Mouse (Mus musculus) lung, postnatal 0 days (tissue): ENCODE data around the gene Tmed9. TPM values are rescaled to one million over a fixed set of nuclear protein-coding genes. Genes with fewer than 3 reads are reported as not detected.

Experiments used
- ATAC-seq: fragments of 200-750 bp; cut with Nextera tagmentation; 2 replicates; pipeline ENCODE4 v1.8.0; 2017; ENCODE audit warnings: moderate library complexity
- DNase-seq: peaks from one replicate; pipeline ENCODE4 v3.0.0-alpha.2; 2016; ENCODE audit warnings: low spot score
- H3K27ac ChIP-seq: fragments of 300-500 bp; sonication (generic); 2 replicates; pipeline ENCODE4 v1.5.1; 2014; ENCODE audit warnings: antibody characterized with exemption, mild to moderate bottlenecking, low read length, mixed read lengths
- H3K27me3 ChIP-seq: fragments of 300-500 bp; sonication (generic); replicated peaks from 2 replicates; pipeline ENCODE4 v1.6.1; 2014; ENCODE audit warnings: low read length, mixed read lengths; ENCODE audit not compliant: insufficient read depth
- H3K36me3 ChIP-seq: fragments of 300-500 bp; sonication (generic); 2 replicates; pipeline ENCODE4 v1.6.1; 2014; ENCODE audit warnings: low read length, mixed read lengths; ENCODE audit not compliant: insufficient read depth
- H3K4me1 ChIP-seq: fragments of 300-500 bp; sonication (generic); 2 replicates; pipeline ENCODE4 v1.6.1; 2014; ENCODE audit warnings: antibody characterized with exemption, low read depth, low read length, mixed read lengths; ENCODE audit not compliant: insufficient read depth
- H3K4me2 ChIP-seq: fragments of 300-500 bp; sonication (generic); replicated peaks from 2 replicates; pipeline ENCODE4 v1.6.1; 2014; ENCODE audit warnings: low read depth, mild to moderate bottlenecking, low read length, moderate library complexity, mixed read lengths
- H3K4me3 ChIP-seq: fragments of 300-500 bp; sonication (generic); 2 replicates; pipeline ENCODE4 v1.5.1; 2014; ENCODE audit warnings: low read depth, low read length
- H3K9ac ChIP-seq: fragments of 300-500 bp; sonication (generic); replicated peaks from 2 replicates; pipeline ENCODE4 v1.6.1; 2014; ENCODE audit warnings: low read depth, mild to moderate bottlenecking
- H3K9me3 ChIP-seq: fragments of 300-500 bp; sonication (generic); 2 replicates; pipeline ENCODE4 v1.6.1; 2016; ENCODE audit warnings: low read length, mixed read lengths
- CTCF ChIP-seq: IDR thresholded peaks from 2 replicates; pipeline ENCODE4 v1.5.1; 2016; ENCODE audit warnings: antibody characterized with exemption, mild to moderate bottlenecking
- EP300 ChIP-seq: IDR thresholded peaks from 2 replicates; pipeline ENCODE4 v1.6.1; 2016; ENCODE audit warnings: antibody characterized with exemption, mild to moderate bottlenecking, control low read depth
- WGBS: fragments of 180-500 bp; shearing (Covaris S2); extraction: QIAGEN DNeasy Blood & Tissue Kit; methylation state at CpG from one replicate; pipeline ENCODE4 v1.1.7; 2014; 5-methylcytosine and 5-hydroxymethylcytosine counted together
- polyA plus RNA-seq: library from polyadenylated mRNA; unstranded; fragments of >200 nt; fragmentation: Nextera tagmentation; extraction: Ambion mirVana; gene quantifications from 2 replicates; pipeline ENCODE4 v1.2.1, GENCODE M21; 2015

Gene Tmed9
- polyA plus RNA-seq, 1 experiment from 2014 or later: 112 TPM

DNA sequence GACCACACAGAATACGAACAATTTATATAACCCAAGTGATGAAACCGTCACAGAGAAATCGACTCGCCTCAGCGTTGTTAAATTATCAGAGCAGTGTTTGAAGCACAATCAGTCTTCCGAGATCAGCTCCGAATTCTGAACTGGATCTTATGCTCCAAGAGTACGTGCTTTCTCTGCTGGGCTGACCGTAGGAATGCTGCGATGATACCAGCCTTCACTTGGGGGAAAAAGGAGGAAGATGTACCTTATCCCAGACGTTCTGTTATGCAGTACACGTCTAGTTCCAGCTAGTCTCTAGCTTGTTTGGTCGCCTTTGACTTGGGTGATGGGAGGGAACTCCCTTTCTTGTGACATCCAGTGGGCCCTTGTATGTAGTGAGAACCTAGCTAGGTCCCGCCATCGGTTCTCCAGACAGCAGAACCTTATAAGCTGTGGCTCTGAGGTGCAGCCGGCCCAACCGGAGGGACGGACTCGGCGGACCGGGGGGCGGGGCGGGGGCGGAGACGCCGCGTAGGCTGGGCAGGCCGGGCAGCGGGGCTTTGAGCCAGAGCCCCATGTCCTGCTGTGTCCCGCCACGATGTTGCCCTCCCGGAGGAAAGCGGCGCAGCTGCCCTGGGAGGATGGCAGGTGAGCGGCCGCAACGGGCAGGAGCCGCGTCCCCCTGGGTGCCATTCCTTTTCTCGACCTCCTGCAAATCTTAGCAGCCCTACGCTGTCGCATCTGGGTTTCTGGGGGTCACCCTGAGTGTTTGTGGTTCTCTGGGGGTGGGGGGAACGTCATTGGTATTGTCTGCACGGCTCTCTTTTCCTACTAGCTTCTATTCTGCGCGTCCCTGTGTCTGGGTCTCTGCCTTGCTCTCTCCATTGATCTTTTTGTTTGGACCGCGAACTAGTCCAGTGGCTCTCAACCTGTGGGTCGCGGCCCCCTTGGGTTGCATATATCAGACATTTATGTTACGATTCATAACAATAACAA lies 26.3 kb downstream of the Tmed9 start, which contains the start of gene B4galt7:
Gene B4galt7, plus strand, starts transcription at position 331 of the 975 bp plus-strand sequence.
- H3K4me1 ChIP-seq: no peaks in the 10 kb centered on the region; the same call in 1 of the 2 replicates
- no peak for TF ChIP-seq CTCF
- TF ChIP-seq EP300: no peak
- H3K9me3 ChIP-seq: no peaks in the 10 kb centered on the region
- peak; percentile 96 for ATAC-seq
- no peaks in the 10 kb centered on the region for H3K27me3 ChIP-seq
- peak within 1 kb of the TSS; percentile 83 for H3K4me3 ChIP-seq
- peak within 1 kb of the TSS; percentile 54 for H3K27ac ChIP-seq
- peak within 1 kb of the TSS; percentile 76 for H3K4me2 ChIP-seq
- WGBS: 7% methylated on average over 48 of the region's 51 CpGs
- peaks cover 21% of the 10 kb centered on the region; the same call in 1 of the 2 replicates for H3K36me3 ChIP-seq
- H3K9ac ChIP-seq: peak within 1 kb of the TSS; percentile 64
- peak; percentile 88 for DNase-seq

DNA sequence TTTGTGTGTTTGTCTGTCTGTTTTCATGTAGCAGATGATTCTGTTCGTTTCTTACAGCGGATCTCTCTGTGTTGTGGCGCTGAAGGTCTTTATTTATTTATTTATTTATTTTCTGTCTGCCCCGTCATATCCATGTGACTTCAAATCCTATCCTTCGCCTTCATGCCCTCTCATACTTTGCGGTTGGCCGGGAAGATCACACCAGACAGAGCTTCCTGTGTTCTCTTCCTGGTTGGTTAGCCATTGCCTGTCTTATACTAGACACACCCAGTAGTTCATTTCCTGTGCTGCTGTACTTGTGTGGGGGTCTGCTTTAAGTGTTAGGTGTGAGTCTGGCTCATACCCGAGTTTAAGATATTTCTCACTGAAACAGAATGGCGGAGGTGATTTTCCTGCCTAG lies 27.1 kb downstream of the Tmed9 start:
- H3K27ac ChIP-seq: no peak overlapping the region
- ATAC-seq (peak; percentile 51), DNase-seq (peak; percentile 65)
- TF ChIP-seq EP300 (no peak), CTCF (no peak)
- peaks cover 21% of the 10 kb centered on the region; the same call in 1 of the 2 replicates for H3K36me3 ChIP-seq
- peak overlapping the region; percentile 64; the same call in 1 of the 2 replicates for H3K9ac ChIP-seq
- H3K27me3 ChIP-seq: no peaks in the 10 kb centered on the region
- H3K4me1 ChIP-seq: no peaks in the 10 kb centered on the region; the same call in 1 of the 2 replicates
- H3K4me2 ChIP-seq: peak overlapping the region; percentile 76
- H3K4me3 ChIP-seq: peak overlapping the region; percentile 83
- 14% methylated on average over 9 of the region's 9 CpGs for WGBS
- no peaks in the 10 kb centered on the region for H3K9me3 ChIP-seq

DNA sequence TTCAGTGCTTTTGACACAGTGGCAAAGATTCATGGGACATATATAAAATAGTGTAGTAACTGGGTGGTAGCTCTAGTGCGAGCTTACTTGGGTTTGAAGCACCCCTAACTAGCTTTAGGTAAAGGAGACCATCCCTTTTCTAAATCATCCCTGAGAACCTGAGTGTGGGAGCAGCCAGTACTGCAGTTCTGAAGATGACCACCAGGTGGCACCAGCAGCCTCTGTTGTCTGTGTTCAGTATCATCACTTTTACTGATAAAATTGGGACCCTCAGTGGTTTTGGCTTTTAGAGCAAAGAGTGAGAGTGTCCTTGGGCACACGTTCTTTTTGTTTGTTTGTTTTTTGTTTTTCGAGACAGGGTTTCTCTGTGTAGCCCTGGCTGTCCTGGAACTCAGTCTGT lies 28.1 kb downstream of the Tmed9 start:
- Histone ChIP-seq H3K4me2 (no peak overlapping the region), H3K27me3 (no peaks in the 10 kb centered on the region), H3K9me3 (no peaks in the 10 kb centered on the region), H3K27ac (no peak overlapping the region), H3K36me3 (peaks cover 13% of the 10 kb centered on the region; the same call in 1 of the 2 replicates), H3K4me1 (no peaks in the 10 kb centered on the region; the same call in 1 of the 2 replicates), H3K9ac (no peak overlapping the region), H3K4me3 (no peak overlapping the region)
- ATAC-seq (no peak), DNase-seq (peak; percentile 63)
- under 1% methylated on average over 3 of the region's 3 CpGs for WGBS
- TF ChIP-seq CTCF (peak; percentile 93), EP300 (no peak)

DNA sequence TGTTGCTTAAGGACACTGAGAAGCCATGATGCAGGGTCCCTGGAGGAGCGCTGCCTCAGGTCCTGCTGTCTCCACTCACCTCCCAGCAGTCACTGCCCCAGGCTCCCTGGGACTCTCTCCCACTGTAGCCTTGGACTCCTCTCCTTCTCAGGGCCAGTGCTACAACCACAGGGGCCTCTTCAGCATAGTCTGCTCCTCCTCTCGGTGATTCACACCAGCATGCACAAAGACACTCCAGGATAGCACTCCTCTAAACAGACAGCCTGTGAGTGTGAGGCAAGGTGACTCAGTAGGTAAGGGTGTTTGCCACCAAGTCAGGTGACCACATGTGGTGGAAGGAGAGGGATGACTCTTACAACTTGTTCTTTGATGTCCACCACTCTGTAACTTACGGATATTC lies 31.1 kb downstream of the Tmed9 start:
- Histone ChIP-seq H3K27me3 (no peaks in the 10 kb centered on the region), H3K27ac (no peak overlapping the region), H3K4me3 (no peak overlapping the region), H3K9ac (no peak overlapping the region), H3K36me3 (0 out of 2 replicates have a peak, but pooled peaks cover 10% of the 10 kb centered on the region), H3K4me1 (no peaks in the 10 kb centered on the region; the same call in 1 of the 2 replicates), H3K4me2 (no peak overlapping the region), H3K9me3 (no peaks in the 10 kb centered on the region)
- ATAC-seq: no peak
- 91% methylated on average over 3 of the region's 3 CpGs for WGBS
- DNase-seq: no peak
- TF ChIP-seq CTCF (no peak), EP300 (no peak)

DNA sequence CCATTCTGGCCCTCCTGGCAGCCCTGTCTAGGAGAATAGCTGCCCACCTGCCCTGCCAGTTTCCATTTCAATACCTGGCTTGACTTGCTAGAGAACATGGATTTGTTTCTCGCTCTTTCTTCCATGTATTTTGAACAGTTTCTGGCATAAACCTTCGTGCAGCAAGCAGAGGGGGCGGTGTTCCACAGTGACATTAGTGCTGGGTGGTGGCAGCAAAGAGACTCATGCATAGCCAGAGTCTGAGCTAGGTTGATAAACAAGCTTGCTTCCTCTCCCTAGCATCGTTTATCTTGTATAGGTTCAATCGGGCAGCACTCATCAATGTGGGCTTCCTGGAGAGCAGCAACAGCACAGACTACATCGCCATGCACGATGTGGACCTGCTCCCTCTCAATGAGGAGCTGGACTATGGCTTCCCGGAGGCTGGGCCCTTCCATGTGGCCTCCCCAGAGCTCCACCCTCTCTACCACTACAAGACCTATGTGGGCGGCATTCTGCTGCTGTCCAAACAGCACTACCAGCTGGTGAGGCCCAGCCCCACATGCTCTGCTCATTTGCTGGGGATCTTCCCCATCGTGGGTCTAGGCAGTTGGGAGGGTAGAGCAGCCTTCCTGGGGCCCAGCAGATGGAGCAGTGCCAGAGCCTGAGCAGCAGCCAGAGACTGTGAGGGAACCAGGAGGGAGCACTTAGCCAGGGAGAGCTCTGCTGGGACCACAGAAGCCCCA lies 33.5 kb downstream of the Tmed9 start:
- Histone ChIP-seq H3K4me2 (no peak overlapping the region), H3K27ac (no peak overlapping the region), H3K36me3 (0 out of 2 replicates have a peak, but pooled peaks cover 10% of the 10 kb centered on the region), H3K9ac (no peak overlapping the region), H3K4me3 (no peak overlapping the region), H3K9me3 (no peaks in the 10 kb centered on the region), H3K27me3 (no peaks in the 10 kb centered on the region), H3K4me1 (no peaks in the 10 kb centered on the region)
- WGBS: 74% methylated on average over 10 of the region's 10 CpGs
- no peak for DNase-seq
- no peak for ATAC-seq
- no peak for TF ChIP-seq CTCF
- no peak for TF ChIP-seq EP300

DNA sequence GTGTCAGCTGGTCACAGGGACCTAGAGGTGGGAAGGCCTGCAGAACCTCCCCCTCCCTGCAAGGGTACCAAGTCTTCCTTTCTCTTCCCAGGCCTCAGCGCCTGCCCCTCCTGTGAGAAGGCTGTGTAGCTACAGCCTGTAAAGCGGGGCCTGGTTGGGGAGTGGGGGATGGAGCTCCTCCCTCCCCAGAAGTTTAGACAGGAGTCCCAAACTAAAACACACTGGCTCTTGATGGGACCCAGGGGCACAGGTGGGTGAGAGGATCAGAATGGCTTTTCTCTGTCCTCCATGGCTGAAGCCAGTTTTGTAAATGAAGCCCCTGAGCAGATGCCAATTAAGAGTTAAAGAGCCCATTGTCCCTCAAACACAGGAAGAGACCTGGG lies 34.1 kb downstream of the Tmed9 start:
- Histone ChIP-seq H3K4me1 (no peaks in the 10 kb centered on the region), H3K4me3 (no peak overlapping the region), H3K27ac (no peak overlapping the region), H3K9me3 (no peaks in the 10 kb centered on the region), H3K4me2 (no peak overlapping the region), H3K9ac (no peak overlapping the region), H3K36me3 (0 out of 2 replicates have a peak, but pooled peaks cover 10% of the 10 kb centered on the region), H3K27me3 (no peaks in the 10 kb centered on the region)
- WGBS: 89% methylated on average over 2 of the region's 2 CpGs
- ATAC-seq (no peak), DNase-seq (no peak)
- TF ChIP-seq CTCF (no peak), EP300 (no peak)
